Mouse (Mus musculus): ENCODE data around the gene Wdr70.

DNA sequence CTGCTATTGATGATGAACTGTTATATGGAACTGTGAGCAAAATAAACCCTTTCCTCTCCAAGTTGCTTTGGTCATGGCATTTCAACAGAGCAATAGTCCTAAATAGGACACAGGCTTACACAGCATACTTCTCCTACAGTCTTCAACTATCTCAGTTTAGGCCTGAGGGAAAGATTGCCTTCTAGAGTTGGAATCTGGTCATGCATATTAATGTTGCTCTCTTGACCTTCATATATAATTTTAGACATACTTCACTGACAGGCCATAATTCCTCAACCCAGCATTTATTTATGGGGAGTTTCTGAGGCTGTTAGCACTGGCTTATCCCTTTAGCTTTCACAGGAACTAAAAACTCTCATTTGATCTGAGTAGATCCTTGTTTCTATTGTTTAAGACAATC lies 108.9 kb downstream of the Wdr70 start:
- no peak for TF ChIP-seq GATA1 (IDR thresholded peaks at IDR 0.05; ENCODE audit: borderline replicate concordance, low read length)
- TF ChIP-seq FLI1 (IDR thresholded peaks at IDR 0.05; ENCODE audit: low read length): no peak
